Mouse (Mus musculus) ES-Bruce4 (cell line): ENCODE results near the gene Znrf1. TPM values are rescaled to one million over a fixed set of nuclear protein-coding genes. Genes with fewer than 3 reads are reported as not detected.

ENCODE experiments used
- H3K27ac ChIP-seq: 2 replicates; pipeline ENCODE4 v1.5.1; 2012; ENCODE audit warnings: low read length, inconsistent platforms; ENCODE audit not compliant: insufficient read depth
- H3K27me3 ChIP-seq: 2 replicates; pipeline ENCODE4 v1.6.1; 2012; ENCODE audit warnings: mild to moderate bottlenecking, low read length, inconsistent platforms; ENCODE audit not compliant: control insufficient read depth, poor library complexity, insufficient read depth, severe bottlenecking
- H3K36me3 ChIP-seq: 2 replicates; pipeline ENCODE4 v1.6.1; 2012; ENCODE audit warnings: inconsistent platforms, mild to moderate bottlenecking, low read length, moderate library complexity; ENCODE audit not compliant: control insufficient read depth, poor library complexity, insufficient read depth, severe bottlenecking
- H3K4me1 ChIP-seq: one replicate; pipeline ENCODE4 v1.8.1; 2011; ENCODE audit warnings: low read length; ENCODE audit not compliant: control insufficient read depth, insufficient read depth
- H3K4me3 ChIP-seq: 2 replicates; pipeline ENCODE4 v1.5.1; 2011; ENCODE audit warnings: low read depth, mild to moderate bottlenecking, low read length
- H3K9ac ChIP-seq: 2 replicates; pipeline ENCODE4 v1.6.1; 2012; ENCODE audit warnings: low read depth, mild to moderate bottlenecking, inconsistent platforms; ENCODE audit not compliant: poor library complexity, severe bottlenecking
- H3K9me3 ChIP-seq: replicated peaks from 2 replicates; pipeline ENCODE4 v1.6.1; 2012; ENCODE audit warnings: mild to moderate bottlenecking, low read length, inconsistent platforms; ENCODE audit not compliant: control insufficient read depth, poor library complexity, insufficient read depth, severe bottlenecking
- CTCF ChIP-seq: IDR thresholded peaks from one replicate; pipeline ENCODE4 v1.8.1; 2011; ENCODE audit warnings: low read depth, low read length
- EP300 ChIP-seq: IDR thresholded peaks from 2 replicates; pipeline ENCODE4 v1.6.1; 2011; ENCODE audit warnings: low read depth, low read length; ENCODE audit not compliant: insufficient read depth
- POLR2A ChIP-seq: IDR thresholded peaks from one replicate; pipeline ENCODE4 v1.8.1; 2011; ENCODE audit warnings: low read length; ENCODE audit not compliant: insufficient read depth
- polyA plus RNA-seq: library from polyadenylated mRNA; stranded (reverse); fragments of >200 nt; gene quantifications from 2 replicates; pipeline ENCODE4 v1.2.4, GENCODE M21; 2011; ENCODE audit warnings: low read depth; ENCODE audit not compliant: missing spikeins, insufficient read depth, insufficient read length

The Znrf1 gene
- polyA plus RNA-seq, 1 experiment, result 38.5 TPM

DNA sequence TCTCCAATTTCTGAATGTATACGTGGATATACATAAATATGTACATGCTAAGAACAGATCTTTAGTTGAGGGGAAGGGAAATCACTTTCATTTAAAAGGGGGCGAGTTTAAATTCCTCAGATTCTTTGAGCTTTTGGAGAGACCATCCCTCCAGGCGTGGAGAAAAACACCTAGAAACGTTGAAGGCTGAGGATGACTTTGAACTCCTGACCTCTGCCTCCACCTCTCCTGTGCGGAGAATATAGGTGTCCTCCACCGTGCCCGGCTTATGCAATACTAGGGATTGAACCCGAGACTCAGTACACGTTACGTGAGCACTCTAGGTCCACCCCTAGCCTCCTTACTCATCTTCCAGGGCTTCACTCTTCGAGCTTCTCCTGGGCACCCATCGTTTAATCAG is 4.7 kb upstream of the Znrf1 start:
- TF ChIP-seq EP300 (0 out of 2 replicates have a peak, but pooled peaks have one; percentile 20), CTCF (no peak)
- Histone ChIP-seq H3K4me3 (no peak overlapping the region), H3K9ac (no peak overlapping the region; the same call in 1 of the 2 replicates), H3K27ac (no peak overlapping the region), H3K27me3 (no peaks in the 10 kb centered on the region; the same call in 1 of the 2 replicates), H3K36me3 (no peaks in the 10 kb centered on the region), H3K9me3 (no peaks in the 10 kb centered on the region), H3K4me1 (peaks cover 1% of the 10 kb centered on the region)

DNA sequence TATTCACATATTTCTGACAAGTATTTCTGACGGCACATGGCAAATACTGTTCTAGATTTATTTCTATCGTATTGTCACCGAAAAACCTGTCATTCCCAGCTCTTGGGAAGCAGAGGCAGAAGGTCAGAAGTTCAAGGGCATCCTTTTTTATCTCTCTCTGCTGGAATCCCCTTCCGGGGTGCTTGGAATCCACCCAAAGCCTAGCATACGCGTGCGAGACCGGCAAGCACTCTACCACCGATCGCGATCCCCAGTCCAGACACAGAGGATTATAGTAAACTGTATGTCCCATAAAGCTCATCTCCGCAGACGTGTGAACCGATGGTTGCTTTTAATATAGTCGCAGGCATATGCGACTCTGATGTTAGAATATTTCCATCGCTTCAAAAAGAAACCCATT is 4.3 kb upstream of the Znrf1 start:
- Histone ChIP-seq H3K9ac (no peak overlapping the region; the same call in 1 of the 2 replicates), H3K4me1 (peaks cover 1% of the 10 kb centered on the region), H3K36me3 (no peaks in the 10 kb centered on the region), H3K27me3 (no peaks in the 10 kb centered on the region), H3K4me3 (no peak overlapping the region), H3K27ac (no peak overlapping the region), H3K9me3 (no peaks in the 10 kb centered on the region)
- TF ChIP-seq CTCF (no peak), POLR2A (no peak), EP300 (peak; percentile 56; the same call in 1 of the 2 replicates)

DNA sequence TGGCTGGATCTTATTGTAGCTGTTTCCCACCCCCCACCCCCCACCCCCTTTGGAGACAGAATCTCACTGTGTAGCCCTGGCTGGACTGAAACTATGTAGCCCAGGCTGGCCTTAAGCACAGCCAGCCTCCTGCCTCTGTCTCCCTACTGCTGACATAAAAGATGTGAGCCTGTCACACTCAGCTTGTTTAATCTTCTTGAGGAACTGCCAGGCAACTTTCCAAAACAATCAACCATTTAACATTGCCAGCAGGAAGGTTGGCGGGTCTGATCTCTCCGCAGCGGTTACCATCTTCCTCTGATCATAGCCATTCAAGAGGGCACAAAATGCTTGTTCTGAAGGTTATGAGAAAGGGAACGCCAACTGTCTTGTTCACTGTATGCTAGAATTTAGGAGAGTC is 2.4 kb upstream of the Znrf1 start:
- no peaks in the 10 kb centered on the region for H3K36me3 ChIP-seq
- H3K4me1 ChIP-seq, result peaks cover 1% of the 10 kb centered on the region
- 0 out of 2 replicates have a peak, but pooled peaks cover 2% of the 10 kb centered on the region for H3K27me3 ChIP-seq
- H3K9me3 ChIP-seq, result no peaks in the 10 kb centered on the region
- TF ChIP-seq CTCF, result no peak
- TF ChIP-seq EP300, result no peak
- no peak for TF ChIP-seq POLR2A
- no peak overlapping the region for H3K4me3 ChIP-seq
- no peak overlapping the region for H3K9ac ChIP-seq
- H3K27ac ChIP-seq, result no peak overlapping the region

DNA sequence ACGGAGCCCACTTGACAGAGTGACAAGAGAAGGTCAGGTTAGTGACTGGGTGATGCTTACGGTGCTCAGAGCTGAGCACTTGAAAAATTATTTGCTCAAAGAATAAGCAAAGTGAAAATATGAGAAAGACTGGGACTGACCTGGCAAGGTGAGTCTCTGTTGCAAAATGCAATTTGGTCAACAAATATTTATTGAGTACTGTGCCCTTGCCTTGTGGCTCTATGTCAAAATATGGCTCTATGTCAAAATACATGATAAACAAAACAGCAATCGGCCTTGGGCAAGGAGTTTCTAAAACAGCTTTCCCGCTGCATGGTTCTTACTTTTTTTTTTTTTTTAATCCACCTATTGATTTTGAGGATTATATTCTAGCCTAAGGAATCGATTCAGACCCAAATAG is 406 bp upstream of the Znrf1 start:
- Histone ChIP-seq H3K9me3 (no peaks in the 10 kb centered on the region), H3K27me3 (0 out of 2 replicates have a peak, but pooled peaks cover 2% of the 10 kb centered on the region), H3K4me3 (no peak overlapping the region), H3K36me3 (0 out of 2 replicates have a peak, but pooled peaks cover 5% of the 10 kb centered on the region), H3K27ac (peak overlapping the region; percentile 43; the same call in 1 of the 2 replicates), H3K4me1 (peaks cover 6% of the 10 kb centered on the region), H3K9ac (peak overlapping the region; percentile 100; the same call in 1 of the 2 replicates)
- TF ChIP-seq CTCF, result no peak
- TF ChIP-seq POLR2A, result no peak
- no peak for TF ChIP-seq EP300

DNA sequence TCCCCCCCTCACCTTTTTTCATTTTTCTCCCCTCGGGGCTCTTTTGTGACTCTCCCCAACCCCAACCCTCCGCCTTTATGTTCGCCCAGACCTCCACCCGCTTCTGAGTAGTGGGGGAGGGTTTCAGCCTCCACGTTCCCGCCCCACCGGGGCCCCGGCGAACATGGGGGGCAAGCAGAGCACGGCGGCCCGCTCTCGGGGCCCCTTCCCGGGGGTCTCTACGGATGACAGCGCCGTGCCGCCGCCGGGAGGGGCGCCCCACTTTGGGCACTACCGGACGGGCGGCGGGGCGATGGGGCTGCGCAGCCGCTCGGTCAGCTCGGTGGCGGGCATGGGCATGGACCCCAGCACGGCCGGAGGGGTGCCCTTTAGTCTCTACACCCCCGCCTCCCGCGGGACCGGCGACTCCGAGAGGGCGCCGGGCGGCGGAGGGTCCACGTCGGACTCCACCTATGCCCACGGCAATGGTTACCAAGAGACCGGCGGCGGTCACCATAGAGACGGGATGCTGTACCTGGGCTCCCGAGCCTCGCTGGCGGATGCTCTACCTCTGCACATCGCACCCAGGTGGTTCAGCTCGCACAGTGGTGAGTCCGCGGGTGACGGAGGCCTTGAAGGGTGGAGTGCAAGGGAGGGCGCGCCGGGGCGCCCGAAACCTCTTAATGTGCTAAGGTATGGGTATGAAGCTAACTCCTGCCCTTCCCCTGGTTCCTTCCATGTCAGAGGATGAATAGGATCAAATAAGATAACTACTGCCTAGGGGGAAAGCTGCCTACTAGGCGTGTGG is 1.3 kb downstream of the Znrf1 start:
- peak overlapping the region; percentile 100 for H3K9ac ChIP-seq

DNA sequence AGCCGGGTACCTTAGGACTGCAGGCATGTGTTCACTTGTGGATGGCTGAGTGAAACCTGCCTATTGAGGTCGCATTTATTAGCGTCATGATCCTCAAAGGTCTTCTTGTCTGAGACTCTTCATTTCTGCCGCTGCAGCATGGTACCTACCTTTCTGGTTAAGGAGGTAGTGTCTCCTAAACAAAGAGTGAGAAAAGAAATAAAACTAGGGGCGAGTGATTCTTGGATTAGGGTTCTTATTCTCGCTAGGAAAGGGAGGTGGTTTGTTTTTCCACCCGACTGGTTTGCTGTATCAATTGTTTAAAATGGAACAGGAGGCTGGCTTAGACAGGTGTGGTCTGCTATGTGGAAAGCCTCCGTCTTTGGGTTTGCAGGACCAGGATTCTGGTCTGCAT is 1.9 kb downstream of the Znrf1 start:
- Histone ChIP-seq H3K27ac (no peak overlapping the region), H3K36me3 (0 out of 2 replicates have a peak, but pooled peaks cover 5% of the 10 kb centered on the region), H3K27me3 (0 out of 2 replicates have a peak, but pooled peaks cover 2% of the 10 kb centered on the region), H3K9ac (peak overlapping the region; percentile 100), H3K4me3 (peak overlapping the region; percentile 76), H3K9me3 (no peaks in the 10 kb centered on the region), H3K4me1 (peaks cover 11% of the 10 kb centered on the region)
- TF ChIP-seq EP300 (no peak), CTCF (no peak), POLR2A (no peak)

More for the DNA sequence above, 1.3 kb downstream of the Znrf1 start:
- 0 out of 2 replicates have a peak, but pooled peaks cover 5% of the 10 kb centered on the region for H3K36me3 ChIP-seq
- H3K27ac ChIP-seq, result peak overlapping the region; percentile 47; the same call in 1 of the 2 replicates
- 0 out of 2 replicates have a peak, but pooled peaks cover 2% of the 10 kb centered on the region for H3K27me3 ChIP-seq
- H3K9me3 ChIP-seq, result no peaks in the 10 kb centered on the region
- peaks cover 9% of the 10 kb centered on the region for H3K4me1 ChIP-seq
- H3K4me3 ChIP-seq, result peak overlapping the region; percentile 76
- TF ChIP-seq POLR2A (no peak), CTCF (no peak), EP300 (no peak)
